Mouse (Mus musculus): ENCODE measurements around the gene C730034F03Rik.
A peak's percentile ranks its signal among the peaks of the same experiment; 100 is the strongest.

The C730034F03Rik gene

DNA sequence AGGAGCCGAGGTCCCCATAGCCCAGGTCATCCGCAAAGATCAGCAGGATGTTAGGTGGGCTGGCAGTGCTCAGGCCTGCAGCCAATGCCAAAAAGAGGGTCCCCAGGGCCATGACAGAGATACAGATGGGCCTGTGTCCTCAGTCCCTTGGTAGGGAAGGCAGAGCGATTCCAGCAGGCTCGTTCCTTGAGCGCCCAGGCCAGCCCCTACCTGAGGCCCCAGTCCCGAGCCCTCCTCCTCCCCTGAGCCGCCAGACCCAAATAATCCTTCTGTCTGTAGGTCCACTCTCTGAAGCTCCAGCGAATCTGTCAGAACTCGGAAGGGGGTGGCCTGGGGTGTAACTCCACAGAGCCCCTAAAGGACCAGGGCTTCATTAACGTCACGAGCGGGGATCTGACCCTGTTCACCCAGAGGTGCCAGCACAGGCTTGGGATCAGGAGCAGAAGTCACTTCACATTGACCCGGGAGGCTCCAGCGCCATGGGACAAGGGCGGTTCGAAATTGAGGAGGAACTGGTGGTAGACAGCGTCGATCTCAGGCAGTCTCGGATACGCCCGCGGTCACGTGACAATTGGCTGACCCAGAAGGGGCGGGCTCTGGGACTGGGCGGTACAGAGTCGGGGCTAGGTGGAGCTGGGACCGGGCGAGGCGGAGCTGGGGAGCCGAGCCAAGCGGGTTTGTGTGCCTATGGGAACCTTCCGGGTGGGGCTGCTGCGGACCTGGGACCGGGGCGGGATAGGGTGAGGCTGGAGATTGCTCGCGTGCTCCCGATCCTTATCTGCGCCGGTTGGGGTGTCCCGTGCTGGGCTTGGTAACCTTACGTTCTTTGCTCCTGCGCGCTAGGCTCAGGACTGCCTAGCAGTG, 46.5 kb downstream of the C730034F03Rik start:
- peak; percentile 93 to 96 for DNase-seq

DNA sequence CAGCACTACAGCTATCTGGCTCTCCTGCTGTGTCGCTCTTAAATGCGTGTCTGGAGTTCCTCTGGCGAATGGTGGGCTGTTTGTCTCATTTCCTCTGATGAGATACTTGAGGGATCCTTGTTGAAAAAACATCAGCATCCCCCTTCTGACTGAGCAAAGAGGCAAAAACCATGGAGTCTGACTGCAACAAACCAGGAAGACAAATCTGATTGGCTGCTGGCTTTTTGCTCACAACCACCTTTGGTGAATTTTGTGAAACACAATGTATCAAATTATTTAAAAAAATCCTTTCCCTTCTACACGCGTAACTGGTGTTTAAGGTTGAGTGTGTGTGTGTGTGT, 47.1 kb downstream of the C730034F03Rik start:
- DNase-seq, result no peak

DNA sequence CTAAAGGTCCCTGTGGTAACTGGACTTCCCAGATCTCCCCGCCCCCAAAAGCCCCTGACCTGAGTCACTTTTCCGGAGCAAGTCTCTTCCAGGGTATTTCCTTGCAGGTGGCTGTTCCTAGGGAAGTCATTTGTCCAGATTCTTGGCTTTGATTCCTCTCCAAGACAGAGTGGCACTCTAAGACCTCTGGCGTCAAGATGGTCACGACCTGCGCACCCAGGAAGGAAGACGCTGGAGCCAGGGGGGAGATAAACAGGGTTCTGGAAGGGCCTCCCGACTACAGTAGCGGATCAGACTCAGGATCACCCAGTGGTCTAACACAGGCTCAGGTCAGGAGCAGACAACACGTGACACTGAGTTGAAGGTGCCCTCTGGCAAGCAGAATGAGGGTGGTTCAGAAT, 47.7 kb downstream of the C730034F03Rik start, which contains the start of gene Arsa:
Arsa (minus strand) TSS at position 335 of the 401 bp plus-strand sequence.
- no peak for DNase-seq

GRCm38 (mm10) chr15:89477806-89478205, 48.4 kb downstream of the C730034F03Rik start:
- no peak for DNase-seq

- DNase-seq, result no peak
These were observed 49.2 kb downstream of the C730034F03Rik start for GRCm38 (mm10) chr15:89478622-89479021.

All from cerebellum, postnatal 36 days (tissue).